Mouse (Mus musculus) E14TG2a.4 (cell line): Measurements from ENCODE around the gene Cldn10.

ENCODE experiments used
- CTCF ChIP-seq: conservative IDR thresholded peaks from 2 replicates; pipeline ENCODE4 v1.5.1; 2014; ENCODE audit warnings: low read length
- NANOG ChIP-seq: IDR thresholded peaks from 2 replicates; pipeline ENCODE4 v1.6.1; 2014; ENCODE audit warnings: borderline replicate concordance, low read length, mixed read lengths
- POU5F1 ChIP-seq: IDR thresholded peaks from 2 replicates; pipeline ENCODE4 v1.6.1; 2014; ENCODE audit warnings: low read length, borderline replicate concordance

- no peak for TF ChIP-seq CTCF
- no peak for TF ChIP-seq NANOG
- TF ChIP-seq POU5F1 = no peak
Observed at GRCm38 (mm10) chr14:118833241-118833640, 45.5 kb downstream of the Cldn10 start.
